Mouse (Mus musculus) adrenal gland, postnatal 10 days (tissue): ENCODE results near the gene Raver2. TPM values are rescaled to one million over a fixed set of nuclear protein-coding genes. Genes with fewer than 3 reads are reported as not detected.

Source experiments
- DNase-seq: peaks from one replicate; pipeline ENCODE4 v3.0.0; 2021; ENCODE audit warnings: mixed read lengths
- total RNA-seq, 2 experiments: library from RNA; stranded (reverse); gene quantifications; 2 replicates each; pipeline ENCODE4 v1.2.3; 2021

Gene Raver2
- total RNA-seq, 2 experiments from 2014 or later: 3.5 to 5.1 TPM

GRCm38 (mm10) chr4:101174916-101175625 lies 106.3 kb downstream of the Raver2 start:
- DNase-seq: no peak

- DNase-seq: no peak
Observed at GRCm38 (mm10) chr4:101176123-101176522, 107.3 kb downstream of the Raver2 start.

GRCm38 (mm10) chr4:101177796-101178195 lies 109.0 kb downstream of the Raver2 start:
- no peak for DNase-seq

GRCm38 (mm10) chr4:101179076-101179475 lies 110.3 kb downstream of the Raver2 start:
- no peak for DNase-seq

GRCm38 (mm10) chr4:101179836-101180235 lies 111.1 kb downstream of the Raver2 start:
- no peak for DNase-seq

- no peak for DNase-seq
Observed at GRCm38 (mm10) chr4:101180681-101181080, 111.9 kb downstream of the Raver2 start.

GRCm38 (mm10) chr4:101182603-101183011 lies 113.8 kb downstream of the Raver2 start:
- no peak for DNase-seq

- DNase-seq: no peak
Observed at GRCm38 (mm10) chr4:101185216-101185615, 116.4 kb downstream of the Raver2 start.

GRCm38 (mm10) chr4:101186591-101186990 lies 117.8 kb downstream of the Raver2 start:
- peak; percentile 63 for DNase-seq

GRCm38 (mm10) chr4:101187381-101187780 lies 118.6 kb downstream of the Raver2 start:
- DNase-seq: no peak

- no peak for DNase-seq
Observed at GRCm38 (mm10) chr4:101192241-101192976, 123.6 kb downstream of the Raver2 start.

GRCm38 (mm10) chr4:101194170-101194569 lies 125.4 kb downstream of the Raver2 start:
- DNase-seq: no peak

- peak; percentile 37 for DNase-seq
Observed at GRCm38 (mm10) chr4:101196407-101196806, 127.6 kb downstream of the Raver2 start.

GRCm38 (mm10) chr4:101197421-101198170 lies 128.8 kb downstream of the Raver2 start:
- no peak for DNase-seq

- DNase-seq: peak; percentile 69
Observed at GRCm38 (mm10) chr4:101198333-101198732, 129.6 kb downstream of the Raver2 start.

- DNase-seq: no peak
Observed at GRCm38 (mm10) chr4:101199433-101200081, 130.8 kb downstream of the Raver2 start.

Other genes with a start within 250 kb of the Raver2 start
- not detected for gene Gm10577, start 48.3 kb upstream of the Raver2 start, total RNA-seq
- gene Jak1, start 196.3 kb downstream of the Raver2 start, total RNA-seq: 100 to 1,000 TPM in 1 of 2 experiments, 10 to 100 TPM in 1; 96.0 to 103 TPM